In the genomic region with DNA sequence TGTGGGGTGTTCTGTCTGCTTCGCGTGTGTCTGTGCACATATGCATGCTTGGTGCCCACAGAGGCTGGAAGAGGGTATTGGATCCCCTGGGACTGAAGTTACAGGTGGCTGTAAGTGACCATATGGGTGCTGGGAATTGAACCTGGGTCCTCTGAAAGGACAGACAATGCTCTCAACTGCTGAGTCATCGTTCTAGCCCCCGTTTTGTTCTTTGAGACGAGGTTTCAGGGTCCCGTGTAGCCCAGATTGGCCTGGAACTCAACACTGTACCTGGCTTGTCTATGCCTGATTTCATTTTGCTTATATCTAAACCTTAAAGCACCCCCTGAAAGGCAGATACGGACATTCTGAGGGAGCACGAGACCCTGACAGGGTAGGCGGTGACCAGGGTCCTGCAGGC, we compare ENCODE assay signal across 32 mouse cellular contexts.
"Had no signal": no experiment of that assay in that cellular context is flagged by ENCODE, and none has a peak within 500 bp of the region (broad histone marks: within the 10 kb centered on the region; RNA-seq: fewer than 3 reads in every experiment).

No protein-coding gene starts in this region.

- H3K9ac ChIP-seq: heart, embryonic 12.5 days; heart, embryonic 15.5 days; hindbrain, embryonic 12.5 days; hindbrain, embryonic 13.5 days; hindbrain, embryonic 14.5 days; hindbrain, embryonic 15.5 days; intestine, embryonic 15.5 days; kidney, embryonic 15.5 days had no signal

- DNase-seq: heart, postnatal 10 days; heart, postnatal 14 days; heart, postnatal 36 days; heart, postnatal 4 days; kidney, adult 11 months; kidney, adult 18-20 months; kidney, adult 2 months; kidney, adult 8-10 months; kidney, adult 9 months; kidney, postnatal 10 days; kidney, postnatal 14 days; kidney, postnatal 25 days; kidney, postnatal 36 days; kidney, postnatal 4 days; layer of hippocampus, adult 9-11 months; layer of hippocampus, postnatal 36 days had no signal

- H3K36me3 ChIP-seq: heart, embryonic 10.5 days; heart, embryonic 12.5 days; heart, embryonic 13.5 days; heart, embryonic 15.5 days; hindbrain, embryonic 10.5 days; hindbrain, embryonic 12.5 days; hindbrain, embryonic 13.5 days; hindbrain, embryonic 15.5 days; intestine, embryonic 15.5 days; kidney, embryonic 15.5 days had no signal

- H3K27me3 ChIP-seq: heart, embryonic 15.5 days; hindbrain, embryonic 13.5 days; hindbrain, embryonic 15.5 days; intestine, embryonic 15.5 days; kidney, embryonic 15.5 days had no signal

- H3K4me3 ChIP-seq: heart, embryonic 10.5 days; heart, embryonic 12.5 days; heart, embryonic 13.5 days; heart, embryonic 15.5 days; hindbrain, embryonic 10.5 days; hindbrain, embryonic 12.5 days; hindbrain, embryonic 13.5 days; hindbrain, embryonic 15.5 days; intestine, embryonic 15.5 days; kidney, embryonic 15.5 days; layer of hippocampus, adult 2 months; left cerebral cortex, adult 2 months had no signal

- H3K9me3 ChIP-seq: heart, embryonic 10.5 days; heart, embryonic 12.5 days; heart, embryonic 13.5 days; heart, embryonic 15.5 days; hindbrain, embryonic 10.5 days; hindbrain, embryonic 12.5 days; hindbrain, embryonic 13.5 days; hindbrain, embryonic 15.5 days; intestine, embryonic 15.5 days; kidney, embryonic 15.5 days had no signal

- H3K4me2 ChIP-seq: heart, embryonic 11.5 days; heart, embryonic 12.5 days; heart, embryonic 13.5 days; heart, embryonic 15.5 days; hindbrain, embryonic 12.5 days; hindbrain, embryonic 13.5 days; hindbrain, embryonic 14.5 days; hindbrain, embryonic 15.5 days; intestine, embryonic 15.5 days; kidney, embryonic 15.5 days had no signal

- H3K27ac ChIP-seq: heart, embryonic 13.5 days; heart, embryonic 15.5 days; hindbrain, embryonic 10.5 days; hindbrain, embryonic 12.5 days; hindbrain, embryonic 13.5 days; hindbrain, embryonic 14.5 days; hindbrain, embryonic 15.5 days; hindbrain, postnatal 0 days; intestine, embryonic 15.5 days; kidney, embryonic 15.5 days; kidney, postnatal 0 days; layer of hippocampus, adult 2 months; left cerebral cortex, adult 2 months had no signal
